Mouse (Mus musculus) CD4-positive, CD25-positive, alpha-beta regulatory T cell, adult 2 months (primary cell): ENCODE results near the gene Apoc2.

Source experiments
- DNase-seq: peaks from one replicate; pipeline ENCODE4 v3.0.0-alpha.2; 2012; ENCODE audit warnings: low read depth, low spot score

Gene Apoc2

GRCm38 (mm10) chr7:19628536-19629360, 49.0 kb downstream of the Apoc2 start:
- peak; percentile 98 for DNase-seq

DNA sequence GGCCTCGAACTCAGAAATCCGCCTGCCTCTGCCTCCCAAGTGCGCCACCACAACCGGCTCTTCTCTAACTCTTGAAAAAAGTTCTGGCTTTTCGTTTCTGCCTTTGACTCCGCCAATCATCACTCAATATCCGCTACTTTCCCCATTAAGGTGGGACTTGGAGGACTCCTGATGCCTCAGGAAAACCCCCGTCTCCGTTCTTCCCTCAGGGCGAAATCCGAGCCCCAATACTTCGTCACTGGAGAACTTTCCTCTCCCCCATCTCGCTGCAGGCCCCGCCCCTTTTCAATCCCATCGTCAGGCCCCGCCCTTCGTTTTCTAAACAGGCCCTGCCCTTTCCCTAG, 49.6 kb downstream of the Apoc2 start:
- DNase-seq: no peak

GRCm38 (mm10) chr7:19627721-19628120, 50.0 kb downstream of the Apoc2 start:
- peak; percentile 31 for DNase-seq

DNA sequence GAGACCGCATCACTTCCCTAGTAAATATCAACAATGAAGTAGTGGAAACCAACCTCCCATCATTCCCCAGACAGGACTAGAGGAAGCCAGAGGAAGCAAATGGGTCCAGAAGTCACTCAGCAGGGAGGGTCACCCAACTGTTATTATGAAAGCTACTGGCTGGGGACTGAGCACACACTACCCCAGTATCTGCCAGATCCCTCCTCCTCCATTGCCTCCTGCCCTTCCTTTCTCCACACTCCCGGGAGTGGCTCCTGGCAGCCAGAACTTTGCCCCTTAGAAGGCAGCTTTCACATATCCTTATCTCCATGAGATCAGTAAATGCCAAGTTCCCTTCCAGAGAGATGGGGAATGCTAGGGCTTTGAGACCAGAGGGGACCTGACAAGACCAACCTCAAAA, 54.3 kb downstream of the Apoc2 start:
- no peak for DNase-seq

DNA sequence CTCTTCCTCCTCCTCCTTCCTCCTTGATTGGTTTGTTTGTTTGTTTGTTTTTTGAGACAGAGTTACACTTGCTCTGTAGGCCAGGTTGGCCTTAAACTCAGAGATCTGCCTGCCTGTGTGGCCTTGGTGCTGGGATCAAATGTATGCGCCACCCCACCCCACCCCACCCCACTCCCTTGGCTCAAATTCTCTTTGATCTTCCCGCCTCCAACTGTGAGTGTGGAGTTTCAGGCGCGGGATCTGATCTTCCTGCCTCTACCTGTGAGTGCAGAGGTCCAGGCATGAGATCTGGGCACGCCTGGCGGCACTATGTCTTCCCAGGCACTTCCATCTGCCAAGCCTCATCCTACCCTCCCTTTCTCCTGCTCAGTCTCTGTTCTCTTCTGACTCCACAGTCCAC, 55.5 kb downstream of the Apoc2 start:
- no peak for DNase-seq
